Mouse (Mus musculus) heart, adult 2 months (tissue): ENCODE data around the gene Hilpda. TPM values are rescaled to one million over a fixed set of nuclear protein-coding genes. Genes with fewer than 3 reads are reported as not detected.

Source experiments
- DNase-seq, 2 experiments: peaks; one replicate each; pipeline ENCODE4 v3.0.0; 2021
- H3K27ac ChIP-seq: fragments of 200-600 bp; 2 replicates; pipeline ENCODE4 v1.8.1; 2022
- H3K27me3 ChIP-seq: fragments of 200-500 bp; 2 replicates; pipeline ENCODE4 v1.6.1; 2012; ENCODE audit warnings: mild to moderate bottlenecking, low read length, inconsistent platforms, mixed read lengths; ENCODE audit not compliant: control insufficient read depth, insufficient read depth
- H3K36me3 ChIP-seq: fragments of 200-500 bp; 2 replicates; pipeline ENCODE4 v1.6.1; 2012; ENCODE audit warnings: low read length, inconsistent platforms; ENCODE audit not compliant: control insufficient read depth, insufficient read depth
- H3K4me1 ChIP-seq: fragments of 200-500 bp; 2 replicates; pipeline ENCODE4 v1.6.1; 2011; ENCODE audit warnings: low read length; ENCODE audit not compliant: control insufficient read depth, insufficient read depth
- H3K4me3 ChIP-seq: fragments of 200-600 bp; 2 replicates; pipeline ENCODE4 v1.8.1; 2022
- H3K79me2 ChIP-seq: fragments of 200-500 bp; replicated peaks from 2 replicates; pipeline ENCODE4 v1.6.1; 2012; ENCODE audit warnings: mild to moderate bottlenecking, inconsistent platforms, low read length, moderate library complexity, mixed read lengths; ENCODE audit not compliant: control insufficient read depth, insufficient read depth
- H3K9ac ChIP-seq: fragments of 200-500 bp; 2 replicates; pipeline ENCODE4 v1.6.1; 2012; ENCODE audit warnings: low read depth, mild to moderate bottlenecking, control low read depth, inconsistent platforms, low read length, mixed read lengths
- CTCF ChIP-seq: fragments of 200-600 bp; IDR thresholded peaks from 2 replicates; pipeline ENCODE4 v1.8.1; 2022; ENCODE audit warnings: antibody characterized with exemption, mild to moderate bottlenecking, moderate library complexity
- EP300 ChIP-seq: fragments of 200-500 bp; IDR thresholded peaks from 2 replicates; pipeline ENCODE4 v1.6.1; 2011; ENCODE audit warnings: low read depth, low read length, control low read depth; ENCODE audit not compliant: insufficient read depth
- POLR2A ChIP-seq: fragments of 200-500 bp; IDR thresholded peaks from 2 replicates; pipeline ENCODE4 v1.6.1; 2011; ENCODE audit warnings: mild to moderate bottlenecking, low read depth, low read length, control low read depth; ENCODE audit not compliant: insufficient read depth
- WGBS: fragments of 180-500 bp; shearing (Covaris S2); methylation state at CpG from one replicate; pipeline ENCODE4 v1.1.7; 2018; 5-methylcytosine and 5-hydroxymethylcytosine counted together
- intact Hi-C: fragments of 180-260 bp; cut with DNase I; formaldehyde crosslinking; loops from one replicate; pipeline ENCODE4 v1.15.1; 2025
- polyA plus RNA-seq: library from polyadenylated mRNA; depleted of rRNA; stranded (reverse); fragments of >200 nt; gene quantifications from 2 replicates; pipeline ENCODE4 v1.2.3, GENCODE M21; 2012
- total RNA-seq, 2 experiments: library from RNA; stranded (reverse); gene quantifications; 2 replicates each; pipeline ENCODE4 v1.2.3; 2021

Hilpda gene
- total and polyA plus RNA-seq, 3 experiments: 5.3 to 12.1 (median 5.3) TPM

DNA sequence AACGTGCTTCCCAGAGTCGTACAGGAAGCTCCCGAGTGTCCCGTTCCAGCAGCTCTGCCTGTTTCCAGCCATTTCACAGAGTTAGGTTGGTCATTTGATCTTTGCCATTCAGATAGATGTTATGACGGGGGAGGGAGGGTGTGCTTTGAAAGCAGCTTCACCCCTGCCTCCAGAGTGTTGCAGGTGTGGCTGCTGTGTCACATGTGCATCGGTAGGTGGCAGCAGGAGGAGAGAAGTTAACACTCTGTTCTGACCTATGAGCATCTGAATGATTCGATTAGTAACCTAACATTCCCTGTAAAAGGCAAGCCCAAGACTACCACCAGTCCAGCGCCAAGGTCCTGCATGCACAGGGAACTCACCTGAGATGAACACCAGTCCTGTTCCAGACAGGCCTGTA lies 38.0 kb upstream of the Hilpda start:
- intact Hi-C loops: no loop called here
- WGBS: 34% methylated on average over 8 of the region's 8 CpGs
- Histone ChIP-seq H3K4me3 (no peak overlapping the region), H3K9ac (no peak overlapping the region), H3K27me3 (no peaks in the 10 kb centered on the region), H3K27ac (no peak overlapping the region), H3K4me1 (no peaks in the 10 kb centered on the region), H3K36me3 (no peaks in the 10 kb centered on the region), H3K79me2 (no peaks in the 10 kb centered on the region)
- TF ChIP-seq CTCF (peak; percentile 75), EP300 (no peak), POLR2A (no peak)
- DNase-seq: no peak

DNA sequence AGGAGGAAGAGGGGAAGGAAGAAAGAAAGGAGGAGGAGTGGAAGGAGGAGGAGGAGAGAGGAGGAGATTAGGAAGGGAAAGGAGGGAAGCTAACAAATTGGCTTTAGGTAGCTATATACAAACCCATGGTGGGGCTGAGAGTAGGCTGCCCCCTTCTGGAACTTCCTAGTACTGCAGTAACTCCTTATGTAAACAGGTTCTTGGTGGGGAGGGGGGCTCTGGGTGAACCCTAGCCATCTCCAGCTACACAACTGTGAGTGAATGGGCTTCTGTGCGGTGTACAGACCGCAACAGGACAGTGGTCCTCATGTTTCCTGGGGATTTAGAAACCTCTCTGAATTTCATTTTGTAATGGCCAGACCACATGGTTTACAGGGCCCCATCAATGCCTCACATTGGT lies 31.5 kb upstream of the Hilpda start:
- DNase-seq: peak; percentile 25 to 47
- H3K27ac ChIP-seq: no peak overlapping the region
- intact Hi-C loops: loop anchor here (1.0 to 2.0 kb wide), 4 partner anchors 24 to 70 kb away; partner anchors contain the start of gene Fam71f2

DNA sequence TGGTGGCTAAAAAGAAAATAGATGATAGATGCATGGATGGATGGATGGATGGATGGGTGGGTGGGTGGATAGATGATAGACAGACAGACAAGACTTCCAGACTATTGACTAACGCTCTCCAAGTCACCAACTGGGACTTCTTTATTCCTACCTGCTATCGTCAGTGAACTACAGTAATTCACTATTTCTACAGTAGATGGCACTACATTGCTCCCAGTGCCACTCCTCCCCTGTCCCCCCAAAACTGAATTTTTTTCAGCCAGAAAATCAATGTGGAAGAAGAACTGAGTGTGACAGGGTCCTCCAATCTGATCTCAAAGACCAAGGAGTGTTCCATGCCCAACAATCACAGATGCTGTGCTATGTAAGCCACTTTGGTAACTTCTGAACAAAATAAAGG lies 30.6 kb upstream of the Hilpda start:
- no peak overlapping the region for H3K4me3 ChIP-seq
- TF ChIP-seq POLR2A: no peak
- peak; percentile 65 for TF ChIP-seq CTCF
- H3K36me3 ChIP-seq: no peaks in the 10 kb centered on the region
- DNase-seq: no peak
- no peak overlapping the region for H3K9ac ChIP-seq
- intact Hi-C loops: loop anchor here (1.0 to 2.0 kb wide), 2 partner anchors 38 to 71 kb away; partner anchors contain the start of gene Fam71f2
- H3K4me1 ChIP-seq: peaks cover 1% of the 10 kb centered on the region; the same call in 1 of the 2 replicates
- no peaks in the 10 kb centered on the region for H3K27me3 ChIP-seq
- H3K79me2 ChIP-seq: no peaks in the 10 kb centered on the region
- WGBS: 58% methylated on average over 2 of the region's 2 CpGs
- no peak overlapping the region for H3K27ac ChIP-seq

More for the DNA sequence above, 31.5 kb upstream of the Hilpda start:
- Histone ChIP-seq H3K79me2 (no peaks in the 10 kb centered on the region), H3K9ac (no peak overlapping the region), H3K4me1 (peaks cover 1% of the 10 kb centered on the region; the same call in 1 of the 2 replicates), H3K27me3 (no peaks in the 10 kb centered on the region), H3K4me3 (no peak overlapping the region), H3K36me3 (no peaks in the 10 kb centered on the region)
- peak; percentile 88 for TF ChIP-seq CTCF
- no peak for TF ChIP-seq POLR2A
- WGBS: 39% methylated on average over 2 of the region's 2 CpGs

DNA sequence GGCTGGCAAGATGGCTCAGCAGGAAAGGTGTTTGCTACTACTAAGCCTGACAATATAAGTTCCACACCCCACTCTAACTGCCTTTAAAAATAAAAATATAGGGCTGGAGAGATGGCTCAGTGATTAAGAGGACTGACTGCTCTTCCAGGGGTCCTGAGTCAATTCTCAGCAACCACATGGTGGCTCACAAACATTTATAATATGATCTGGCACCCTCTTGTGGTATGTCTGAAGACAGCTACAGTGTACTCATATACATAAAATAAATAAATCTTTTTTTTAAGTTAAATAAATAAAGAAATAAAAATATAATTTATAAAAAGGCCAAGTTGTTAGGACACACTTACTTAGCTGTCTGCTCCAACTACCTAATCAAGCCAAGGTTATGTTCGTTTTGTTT lies 30.0 kb upstream of the Hilpda start:
- Histone ChIP-seq H3K79me2 (no peaks in the 10 kb centered on the region), H3K9ac (no peak overlapping the region), H3K36me3 (no peaks in the 10 kb centered on the region), H3K4me1 (peaks cover 1% of the 10 kb centered on the region; the same call in 1 of the 2 replicates), H3K27ac (no peak overlapping the region), H3K27me3 (no peaks in the 10 kb centered on the region), H3K4me3 (no peak overlapping the region)
- DNase-seq: no peak
- no peak for TF ChIP-seq EP300
- TF ChIP-seq CTCF: peak; percentile 57
- TF ChIP-seq POLR2A: no peak
- intact Hi-C loops: no loop called here
- WGBS: 78% methylated on average over 1 of the region's 1 CpGs

DNA sequence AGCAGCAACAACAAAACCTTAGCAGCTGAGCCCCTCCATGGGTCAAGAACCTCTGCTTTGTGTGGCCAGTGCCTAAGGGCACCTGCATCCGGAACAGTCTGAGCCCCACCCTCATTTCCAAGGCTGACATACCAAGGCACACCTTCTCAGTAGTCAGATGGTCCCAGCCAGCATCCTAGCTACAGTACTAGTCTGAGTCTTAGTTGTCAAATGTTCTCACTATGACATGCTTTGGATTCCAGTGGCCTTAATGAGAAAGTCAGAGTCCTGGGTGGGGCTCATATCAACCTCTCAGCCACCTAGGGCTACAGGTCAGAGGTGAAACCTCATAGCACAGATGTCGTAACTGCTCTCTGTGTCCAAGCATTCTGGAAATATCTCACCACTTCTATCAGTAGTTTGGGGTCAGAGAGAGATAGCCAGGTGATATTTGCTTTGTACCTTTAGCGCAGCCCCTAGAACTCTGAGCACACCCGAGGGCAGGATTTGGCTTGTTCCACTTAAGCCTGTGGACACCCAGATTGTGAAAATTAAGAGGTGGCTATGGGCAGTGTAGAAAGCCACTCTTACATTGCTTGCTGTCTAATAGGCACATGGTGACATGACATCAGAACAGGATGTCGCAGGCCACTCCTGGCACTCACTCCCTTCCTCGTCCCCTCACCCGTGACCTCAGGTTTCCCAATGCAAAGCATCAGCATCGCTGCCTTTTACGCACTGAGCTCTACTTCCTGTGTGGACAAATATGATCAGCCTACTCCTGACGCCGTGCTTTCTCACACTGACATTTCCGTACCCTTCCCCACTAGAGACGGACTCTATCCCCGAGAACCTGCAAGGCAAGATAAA lies 26.8 kb upstream of the Hilpda start:
- 38% methylated on average over 14 of the region's 14 CpGs for WGBS
- H3K9ac ChIP-seq: no peak overlapping the region
- no peak for TF ChIP-seq EP300
- TF ChIP-seq POLR2A: no peak
- no peak for TF ChIP-seq CTCF
- intact Hi-C loops: no loop called here
- H3K36me3 ChIP-seq: no peaks in the 10 kb centered on the region
- H3K79me2 ChIP-seq: no peaks in the 10 kb centered on the region
- H3K4me1 ChIP-seq: peaks cover 1% of the 10 kb centered on the region; the same call in 1 of the 2 replicates
- H3K4me3 ChIP-seq: no peak overlapping the region
- H3K27me3 ChIP-seq: no peaks in the 10 kb centered on the region
- no peak for DNase-seq
- no peak overlapping the region for H3K27ac ChIP-seq

DNA sequence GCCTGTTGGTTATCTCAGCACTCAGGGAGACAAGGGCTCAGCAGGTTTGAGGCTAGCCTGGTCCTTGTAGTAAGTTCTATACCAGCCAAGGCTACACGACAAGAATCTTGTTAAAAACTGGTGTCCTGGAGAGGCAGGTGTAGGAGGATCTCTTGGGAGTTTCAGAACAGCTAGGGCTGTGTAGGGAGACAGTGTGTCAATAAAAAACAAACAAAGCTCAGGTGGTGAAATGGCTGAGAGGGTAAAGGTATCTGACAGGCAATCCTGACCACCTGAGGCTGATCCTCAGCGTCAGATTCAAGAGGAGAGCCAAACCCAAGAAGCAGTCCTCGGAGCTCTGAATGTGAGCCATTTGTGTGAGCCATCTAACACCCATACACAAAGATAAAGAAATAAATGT lies 26.1 kb upstream of the Hilpda start:
- Histone ChIP-seq H3K4me3 (no peak overlapping the region), H3K27me3 (no peaks in the 10 kb centered on the region), H3K79me2 (no peaks in the 10 kb centered on the region), H3K27ac (no peak overlapping the region), H3K9ac (no peak overlapping the region), H3K4me1 (0 out of 2 replicates have a peak, but pooled peaks cover 1% of the 10 kb centered on the region), H3K36me3 (no peaks in the 10 kb centered on the region)
- TF ChIP-seq EP300 (no peak), POLR2A (no peak), CTCF (no peak)
- intact Hi-C loops: no loop called here
- DNase-seq: no peak
- WGBS: 77% methylated on average over 3 of the region's 3 CpGs
